Mouse (Mus musculus) forebrain, postnatal 0 days (tissue): ENCODE data around the gene Prpf31. TPM values are rescaled to one million over a fixed set of nuclear protein-coding genes. Genes with fewer than 3 reads are reported as not detected.

Source experiments
- ATAC-seq: fragments of 200-750 bp; cut with Nextera tagmentation; 2 replicates; pipeline ENCODE4 v1.8.0; 2017; ENCODE audit warnings: mild to moderate bottlenecking, moderate library complexity
- DNase-seq: peaks from one replicate; pipeline ENCODE4 v3.0.0-alpha.2; 2015
- H3K27ac ChIP-seq: fragments of 300-500 bp; sonication (generic); 2 replicates; pipeline ENCODE4 v1.5.1; 2014; ENCODE audit warnings: low read depth, mild to moderate bottlenecking, antibody characterized with exemption, low read length, moderate library complexity, mixed read lengths
- H3K27me3 ChIP-seq: fragments of 300-500 bp; sonication (generic); 2 replicates; pipeline ENCODE4 v1.6.1; 2014; ENCODE audit warnings: mild to moderate bottlenecking, low read length, mixed read lengths; ENCODE audit not compliant: insufficient read depth
- H3K36me3 ChIP-seq: fragments of 300-500 bp; sonication (generic); 2 replicates; pipeline ENCODE4 v1.6.1; 2014; ENCODE audit warnings: mild to moderate bottlenecking, moderate library complexity; ENCODE audit not compliant: insufficient read depth
- H3K4me1 ChIP-seq: fragments of 300-500 bp; sonication (generic); 2 replicates; pipeline ENCODE4 v1.6.1; 2014; ENCODE audit warnings: antibody characterized with exemption; ENCODE audit not compliant: insufficient read depth
- H3K4me2 ChIP-seq: fragments of 300-500 bp; sonication (generic); 2 replicates; pipeline ENCODE4 v1.6.1; 2014; ENCODE audit warnings: low read depth, mild to moderate bottlenecking, moderate library complexity
- H3K4me3 ChIP-seq: fragments of 300-500 bp; sonication (generic); 2 replicates; pipeline ENCODE4 v1.5.1; 2014; ENCODE audit warnings: low read depth, low read length, mixed read lengths
- H3K9ac ChIP-seq: fragments of 300-500 bp; sonication (generic); 2 replicates; pipeline ENCODE4 v1.6.1; 2014; ENCODE audit warnings: mild to moderate bottlenecking
- H3K9me3 ChIP-seq: fragments of 300-500 bp; sonication (generic); 2 replicates; pipeline ENCODE4 v1.6.1; 2016; ENCODE audit warnings: low read length
- CTCF ChIP-seq: sonication (generic); IDR thresholded peaks from 2 replicates; pipeline ENCODE4 v1.5.1; 2016; ENCODE audit warnings: antibody characterized with exemption, control low read depth, low read depth
- WGBS: fragments of 180-500 bp; shearing (Covaris S2); extraction: QIAGEN DNeasy Blood & Tissue Kit; methylation state at CpG from one replicate; pipeline ENCODE4 v1.1.7; 2014; 5-methylcytosine and 5-hydroxymethylcytosine counted together
- polyA plus RNA-seq: library from polyadenylated mRNA; unstranded; fragments of >200 nt; fragmentation: Nextera tagmentation; extraction: Ambion mirVana; gene quantifications from 2 replicates; pipeline ENCODE4 v1.2.1, GENCODE M21; 2015
- total RNA-seq: library from RNA; depleted of rRNA; stranded (reverse); fragments of >200 nt; gene quantifications from 2 replicates; pipeline ENCODE4 v1.2.3, GENCODE M21; 2014

Gene Prpf31
- total and polyA plus RNA-seq, 2 experiments from 2014 or later: 63.5 to 77.8 TPM

- peak; percentile 99 for ATAC-seq
- Histone ChIP-seq H3K4me2 (peak within 1 kb of the TSS; percentile 79), H3K36me3 (peaks cover 27% of the 10 kb centered on the region), H3K4me3 (peak within 1 kb of the TSS; percentile 74), H3K9me3 (no peaks in the 10 kb centered on the region), H3K9ac (peak within 1 kb of the TSS; percentile 87), H3K4me1 (peaks cover 4% of the 10 kb centered on the region; the same call in 1 of the 2 replicates), H3K27ac (peak within 1 kb of the TSS; percentile 77), H3K27me3 (no peaks in the 10 kb centered on the region)
- WGBS: 3% methylated on average over 32 of the region's 32 CpGs
- peak; percentile 96 for DNase-seq
- no peak for TF ChIP-seq CTCF
These were observed 12.4 kb upstream of the Prpf31 start, which contains the start of gene Ndufa3 for GRCm38 (mm10) chr7:3617242-3617995. Ndufa3 (plus strand) TSS chr7:3617373.

- 0 out of 2 replicates have a peak, but pooled peaks have one; percentile 4 for ATAC-seq
- Histone ChIP-seq H3K36me3 (peaks cover 26% of the 10 kb centered on the region; the same call in 1 of the 2 replicates), H3K27me3 (no peaks in the 10 kb centered on the region), H3K4me3 (peak overlapping the region; percentile 65), H3K4me1 (peaks cover 10% of the 10 kb centered on the region; the same call in 1 of the 2 replicates), H3K4me2 (peak overlapping the region; percentile 92), H3K9me3 (no peaks in the 10 kb centered on the region), H3K27ac (peak overlapping the region; percentile 86), H3K9ac (peak overlapping the region; percentile 65)
- DNase-seq: no peak
- WGBS: 38% methylated on average over 4 of the region's 4 CpGs
- no peak for TF ChIP-seq CTCF
These were observed 755 bp upstream of the Prpf31 start for GRCm38 (mm10) chr7:3629030-3629429.

GRCm38 (mm10) chr7:3630478-3630815 is 662 bp downstream of the Prpf31 start:
- 66% methylated on average over 3 of the region's 3 CpGs for WGBS
- Histone ChIP-seq H3K4me1 (peaks cover 10% of the 10 kb centered on the region; the same call in 1 of the 2 replicates), H3K4me2 (peak overlapping the region; percentile 92), H3K9me3 (no peaks in the 10 kb centered on the region), H3K36me3 (peaks cover 22% of the 10 kb centered on the region), H3K27me3 (no peaks in the 10 kb centered on the region), H3K9ac (peak overlapping the region; percentile 65), H3K27ac (no peak overlapping the region), H3K4me3 (peak overlapping the region; percentile 65)
- no peak for ATAC-seq
- DNase-seq: no peak
- no peak for TF ChIP-seq CTCF

GRCm38 (mm10) chr7:3643412-3643811 is 13.6 kb downstream of the Prpf31 start:
- Histone ChIP-seq H3K4me1 (peaks cover 18% of the 10 kb centered on the region), H3K9me3 (no peaks in the 10 kb centered on the region), H3K4me3 (no peak overlapping the region), H3K9ac (no peak overlapping the region), H3K27me3 (no peaks in the 10 kb centered on the region), H3K4me2 (no peak overlapping the region), H3K36me3 (peaks cover 26% of the 10 kb centered on the region), H3K27ac (no peak overlapping the region)
- DNase-seq (no peak), ATAC-seq (no peak)
- TF ChIP-seq CTCF: no peak
- WGBS: 72% methylated on average over 5 of the region's 5 CpGs

GRCm38 (mm10) chr7:3643843-3644242 is 14.1 kb downstream of the Prpf31 start:
- Histone ChIP-seq H3K36me3 (peaks cover 24% of the 10 kb centered on the region), H3K27ac (no peak overlapping the region), H3K4me2 (peak overlapping the region; percentile 53), H3K27me3 (no peaks in the 10 kb centered on the region), H3K9me3 (no peaks in the 10 kb centered on the region), H3K4me1 (peaks cover 19% of the 10 kb centered on the region), H3K4me3 (peak overlapping the region; percentile 92), H3K9ac (peak overlapping the region; percentile 36; the same call in 1 of the 2 replicates)
- no peak for TF ChIP-seq CTCF
- 21% methylated on average over 9 of the region's 9 CpGs for whole genome bisulfite sequencing
- DNase-seq (no peak), ATAC-seq (no peak)

- peaks cover 19% of the 10 kb centered on the region for H3K36me3 ChIP-seq
- H3K9me3 ChIP-seq: no peaks in the 10 kb centered on the region
- H3K27me3 ChIP-seq: no peaks in the 10 kb centered on the region
- ATAC-seq (no peak), DNase-seq (no peak)
- TF ChIP-seq CTCF: no peak
- H3K27ac ChIP-seq: 0 out of 2 replicates have a peak overlapping the region, but pooled peaks have one; percentile 23
- peak overlapping the region; percentile 92 for H3K4me3 ChIP-seq
- peak overlapping the region; percentile 53 for H3K4me2 ChIP-seq
- H3K4me1 ChIP-seq: peaks cover 21% of the 10 kb centered on the region
- peak overlapping the region; percentile 36; the same call in 1 of the 2 replicates for H3K9ac ChIP-seq
- under 1% methylated on average over 11 of the region's 11 CpGs for WGBS
These were observed 14.5 kb downstream of the Prpf31 start for GRCm38 (mm10) chr7:3644348-3644671.
